Mouse (Mus musculus) right cerebral cortex, postnatal 14 days (tissue): ENCODE results near the gene Shc2.

Experiments used
- DNase-seq: peaks from one replicate; pipeline ENCODE4 v3.0.0; 2022

Shc2 gene

DNA sequence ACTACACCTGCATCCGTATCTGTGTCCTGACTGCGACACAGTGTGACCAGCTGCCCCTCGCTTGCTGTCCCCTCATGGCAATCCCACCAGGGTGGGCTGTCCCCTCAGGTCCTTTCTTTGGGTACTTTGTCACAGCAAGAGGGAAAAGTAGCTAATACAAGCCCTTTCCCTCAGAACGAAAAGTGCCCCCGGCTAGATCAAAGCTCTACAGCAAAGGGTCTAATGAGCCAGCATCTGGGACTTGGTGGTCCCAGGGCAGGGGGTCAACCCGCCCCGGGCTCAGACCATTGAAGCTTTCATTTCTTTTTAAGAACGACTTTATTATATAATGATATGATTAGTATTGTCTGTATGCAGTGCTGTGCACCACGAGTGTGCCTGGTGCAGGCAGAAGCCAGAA, 59.4 kb downstream of the Shc2 start:
- no peak for DNase-seq

DNA sequence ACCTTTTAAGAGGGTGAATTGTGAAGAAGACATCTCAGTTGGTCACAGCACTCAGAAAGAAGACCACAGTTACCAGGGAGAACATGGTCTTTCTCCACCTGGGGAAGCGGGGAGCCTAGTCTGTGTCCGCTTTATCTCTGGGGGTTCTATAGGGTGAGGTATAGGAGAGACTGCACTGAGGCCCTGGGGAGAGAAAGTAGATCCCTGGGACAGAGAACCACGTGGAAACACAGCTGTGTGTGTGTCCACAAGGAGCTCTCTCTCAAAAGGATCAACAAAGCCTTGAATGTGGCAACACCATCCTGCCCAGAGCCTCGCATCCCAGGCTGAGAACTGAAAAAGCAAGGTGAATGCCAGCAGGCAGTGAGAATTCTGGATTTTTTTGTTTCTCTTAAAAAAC, 60.3 kb downstream of the Shc2 start:
- DNase-seq = no peak

DNA sequence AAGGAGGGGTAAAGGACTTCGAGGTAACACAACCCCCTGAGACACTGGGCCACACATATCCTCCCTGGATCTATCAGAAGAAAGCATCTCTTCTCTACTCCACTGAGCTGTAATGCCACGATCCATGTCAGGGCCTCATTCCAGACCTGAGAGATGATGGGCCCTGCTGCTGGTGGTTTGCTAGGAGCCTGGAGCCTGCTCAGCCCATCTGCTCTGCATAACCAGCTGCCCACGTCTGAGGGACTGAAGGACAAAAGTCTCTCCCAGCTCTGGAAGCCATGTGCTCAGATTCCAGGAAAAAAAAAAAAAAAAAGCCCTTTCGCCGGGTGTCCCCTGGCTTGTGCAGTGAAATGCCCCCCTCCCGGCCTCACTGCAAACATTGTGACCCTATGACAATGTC, 62.0 kb downstream of the Shc2 start:
- DNase-seq = no peak

DNA sequence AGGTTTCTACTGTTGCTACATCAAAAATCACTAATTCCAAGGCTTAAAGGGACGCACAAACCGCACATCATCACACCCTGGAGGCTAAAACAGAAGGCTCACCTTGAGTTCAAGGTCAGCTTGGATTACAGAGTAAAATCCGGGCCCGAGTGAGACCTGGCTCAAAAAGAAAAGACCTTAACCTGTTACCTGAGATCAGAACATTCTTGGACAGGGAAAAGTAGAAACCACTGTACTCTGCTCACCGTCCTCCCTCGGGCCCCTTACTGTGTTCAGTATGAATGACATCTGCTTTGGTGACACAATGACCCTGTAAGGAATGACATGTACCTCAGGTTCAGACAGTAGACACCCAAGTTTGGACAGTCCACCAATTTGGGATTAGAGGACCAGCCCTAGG, 62.9 kb downstream of the Shc2 start:
- no peak for DNase-seq

DNA sequence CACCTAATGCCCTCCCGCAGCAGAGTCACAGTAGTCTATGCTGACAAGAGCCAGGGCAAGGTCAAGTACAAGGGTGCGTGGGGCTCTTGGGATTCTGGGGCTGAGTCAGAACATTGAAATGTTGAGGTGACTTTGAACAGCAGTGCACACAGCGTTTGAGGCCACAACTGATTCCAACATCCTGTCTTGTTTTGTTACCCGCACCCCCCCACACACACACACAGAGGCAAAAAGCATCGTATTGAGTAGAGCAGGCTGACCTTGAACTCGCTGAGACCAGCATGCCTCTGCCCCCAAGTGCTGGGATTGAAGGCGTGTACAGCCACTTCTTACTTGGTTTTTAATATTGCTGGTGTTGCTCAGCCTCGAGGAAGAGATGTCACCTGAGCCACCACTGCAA, 63.4 kb downstream of the Shc2 start:
- DNase-seq = no peak

DNA sequence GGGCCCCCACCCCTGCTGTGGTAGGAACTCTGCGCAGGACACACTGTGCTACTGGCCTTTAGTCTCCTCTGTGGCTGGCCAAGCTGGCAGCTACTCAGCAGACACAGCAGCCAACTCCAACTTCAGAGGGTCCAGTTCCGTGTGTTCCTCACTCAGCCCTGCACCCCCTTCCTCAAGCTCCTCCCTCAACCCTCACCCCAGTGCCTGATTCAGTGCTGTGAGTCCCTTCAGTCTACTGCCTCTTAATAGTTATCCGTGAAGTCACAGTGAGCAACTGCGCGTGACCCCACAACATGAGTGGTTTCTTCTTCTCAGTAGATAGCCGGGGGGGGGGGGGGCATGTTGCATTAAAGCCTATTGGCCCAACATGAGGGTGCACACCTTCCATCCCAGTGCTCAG, 64.1 kb downstream of the Shc2 start:
- DNase-seq = no peak

DNA sequence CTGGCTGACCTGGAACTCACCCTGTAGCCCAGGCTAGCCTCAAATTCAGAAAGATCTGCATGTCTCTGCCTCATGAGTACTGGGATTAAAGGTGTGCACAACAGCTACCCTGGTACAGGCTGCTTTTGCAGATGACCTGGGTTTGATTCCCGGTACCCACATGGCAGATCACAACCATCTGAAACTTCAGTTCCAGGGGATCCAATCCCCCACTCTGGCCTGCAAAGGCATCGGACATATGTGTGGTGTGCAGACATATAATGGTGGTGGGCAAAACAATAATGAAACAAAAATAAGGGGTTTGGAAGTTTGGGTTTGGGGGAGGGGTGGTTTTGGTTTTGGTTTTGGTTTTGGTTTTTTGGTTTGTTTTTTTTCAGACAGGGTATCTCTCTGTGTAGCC, 66.4 kb downstream of the Shc2 start:
- DNase-seq = no peak

DNA sequence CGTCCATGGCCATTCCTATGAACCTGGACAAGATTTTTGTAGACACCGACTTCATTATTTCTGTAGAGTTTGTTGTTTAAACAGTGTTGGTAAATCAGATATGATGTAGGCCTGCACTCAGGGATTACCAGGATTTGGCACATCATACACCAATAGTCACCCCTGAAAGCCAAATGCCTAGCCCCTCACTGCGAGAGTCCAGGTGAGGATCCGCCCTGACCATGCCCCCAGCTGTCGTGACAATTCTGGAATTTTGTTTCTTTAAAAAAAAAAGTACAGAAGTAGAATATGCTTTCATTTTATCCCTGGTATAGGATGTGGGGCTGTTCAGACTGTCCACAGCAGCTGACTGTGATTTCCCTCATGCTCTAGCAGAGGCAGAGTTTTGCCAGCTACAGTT, 67.8 kb downstream of the Shc2 start:
- no peak for DNase-seq
